Comparison of ENCODE assay signal across 9 mouse cellular contexts in the genomic region with DNA sequence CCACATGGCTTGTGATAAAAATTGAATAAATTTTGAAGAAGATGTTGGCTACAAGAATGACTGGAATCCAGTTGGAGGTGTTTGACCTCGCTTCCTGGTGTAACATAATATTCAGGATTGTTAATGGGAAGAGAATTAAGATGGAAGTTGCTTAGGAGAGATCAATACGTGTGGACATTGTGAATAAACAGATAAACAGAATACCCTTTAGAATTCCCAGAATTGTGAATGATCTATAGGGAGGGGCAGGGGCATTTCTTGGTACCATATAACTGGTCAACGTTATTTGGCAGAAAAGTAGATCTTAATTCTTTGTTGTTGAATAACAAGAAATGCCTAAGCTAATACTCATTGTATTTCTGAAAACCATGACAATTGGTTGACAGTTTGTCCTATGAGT. TPM values are rescaled to one million over a fixed set of nuclear protein-coding genes. Genes with fewer than 3 reads are reported as not detected.
DNase-seq lines count a peak whose midpoint lies in the region; ATAC-seq and TF ChIP-seq lines count a peak whose summit lies in the region.
"Had no signal": no experiment of that assay in that cellular context is flagged by ENCODE, and none has a peak within 500 bp of the region (broad histone marks: within the 10 kb centered on the region; RNA-seq: fewer than 3 reads in every experiment).

No protein-coding gene starts in this region.

- H3K27ac ChIP-seq in heart, embryonic 14.5 days (replicated peaks in 1 of 2; ENCODE audit: control insufficient read depth in 1 of 2, insufficient read depth in 1 of 2, low read depth in 2 of 2, low read length in 2 of 2), result no peak overlapping the region
- no peak overlapping the region for H3K27ac ChIP-seq in MEL (ENCODE audit: control insufficient read depth, low read depth, low read length)
- H3K27ac ChIP-seq in hindbrain, embryonic 10.5 days, result no peak overlapping the region
- no peak overlapping the region for H3K27ac ChIP-seq in macrophage

- WGBS in heart, embryonic 14.5 days, result 72% methylated on average over 3 of the region's 3 CpGs
- WGBS in hindbrain, embryonic 10.5 days, result 70% methylated on average over 3 of the region's 3 CpGs
- 73% methylated on average over 3 of the region's 3 CpGs for WGBS in macrophage (ENCODE audit: missing documents)

- TF ChIP-seq CTCF in MEL (IDR thresholded peaks at IDR 0.05 in 2 of 3, conservative IDR thresholded peaks at IDR 0.05 in 1 of 3; ENCODE audit: control insufficient read depth in 1 of 3, insufficient read depth in 1 of 3, low read depth in 2 of 3, low read length in 3 of 3, poor library complexity in 1 of 3, severe bottlenecking in 1 of 3), result no peak

- peaks cover 18% of the 10 kb centered on the region for H3K79me2 ChIP-seq in MEL (ENCODE audit: control insufficient read depth, insufficient read depth, low read length, poor library complexity)
- H3K79me2 ChIP-seq in macrophage (ENCODE audit: inconsistent target), result peaks cover 38% of the 10 kb centered on the region

- DNase-seq in heart, adult 9 months (ENCODE audit: low spot score in 2 of 2), result no peak
- DNase-seq in MEL (ENCODE audit: low read depth, low spot score), result no peak
- no peak for DNase-seq in hindbrain, embryonic 10.5 days (ENCODE audit: low spot score)
- DNase-seq in cerebellum, postnatal 4 days (ENCODE audit: low spot score in 2 of 2), result no peak
- no peak for DNase-seq in ovary, adult 18-20 months (ENCODE audit: low spot score)
- DNase-seq: kidney, adult 9 months had no signal

- H3K4me3 ChIP-seq in heart, embryonic 14.5 days (ENCODE audit: control insufficient read depth in 1 of 2, insufficient read depth in 1 of 2, low read depth in 1 of 2, low read length in 2 of 2), result peak overlapping the region in 1 of 2 experiments; percentile 83; a peak in 2 of 4 replicates
- H3K4me3 ChIP-seq in MEL (ENCODE audit: control insufficient read depth in 1 of 2, insufficient read depth in 1 of 2, low read depth in 2 of 2, low read length in 2 of 2) (peak overlapping the region; percentile 45 to 91), macrophage (ENCODE audit: inconsistent target) (peak overlapping the region; percentile 67)
- peak overlapping the region; percentile 77 for H3K4me3 ChIP-seq in hindbrain, embryonic 10.5 days

- TF ChIP-seq EP300 in MEL (IDR thresholded peaks at IDR 0.05; ENCODE audit: low read depth in 1 of 2, low read length in 2 of 2), result no peak

- no peaks in the 10 kb centered on the region for H3K9me3 ChIP-seq in heart, embryonic 14.5 days (ENCODE audit: control insufficient read depth, low read length)
- H3K9me3 ChIP-seq in MEL (replicated peaks; ENCODE audit: insufficient read depth, low read length), result no peaks in the 10 kb centered on the region
- H3K9me3 ChIP-seq in hindbrain, embryonic 10.5 days, result no peaks in the 10 kb centered on the region

- H3K27me3 ChIP-seq in heart, embryonic 14.5 days (ENCODE audit: control insufficient read depth, insufficient read depth, low read length), result no peaks in the 10 kb centered on the region
- H3K27me3 ChIP-seq in MEL (ENCODE audit: control insufficient read depth in 1 of 2, insufficient read depth in 2 of 2, low read length in 2 of 2), result no peaks in the 10 kb centered on the region
- no peaks in the 10 kb centered on the region for H3K27me3 ChIP-seq in hindbrain, embryonic 10.5 days (ENCODE audit: insufficient read depth, poor library complexity, severe bottlenecking)

- H3K9ac ChIP-seq in heart, embryonic 14.5 days (ENCODE audit: low read length), result no peak overlapping the region
- H3K9ac ChIP-seq in MEL (ENCODE audit: control insufficient read depth, low read depth, low read length, poor library complexity, severe bottlenecking), result peak overlapping the region; percentile 26

- TF ChIP-seq RAD21 in MEL (IDR thresholded peaks at IDR 0.05; ENCODE audit: low read depth, low read length), result no peak

- 0 out of 2 replicates have a peak, but pooled peaks cover 4% of the 10 kb centered on the region for H3K36me3 ChIP-seq in heart, embryonic 14.5 days (ENCODE audit: control insufficient read depth, insufficient read depth, low read length)
- H3K36me3 ChIP-seq in MEL (ENCODE audit: control insufficient read depth in 1 of 2, insufficient read depth in 2 of 2, low read length in 2 of 2) (peaks cover 0 to 15% of the 10 kb centered on the region in 2 experiments; a peak in 2 of 4 replicates), macrophage (ENCODE audit: inconsistent target) (no peaks in the 10 kb centered on the region)
- H3K36me3 ChIP-seq in hindbrain, embryonic 10.5 days, result peaks cover 5% of the 10 kb centered on the region; the same call in 1 of the 2 replicates

- H3K4me2 ChIP-seq in heart, embryonic 14.5 days (ENCODE audit: low read length), result peak overlapping the region; percentile 86

- no peak for TF ChIP-seq POLR2A in MEL (IDR thresholded peaks at IDR 0.05; ENCODE audit: control insufficient read depth in 1 of 2, insufficient read depth in 1 of 2, low read depth in 1 of 2, low read length in 2 of 2, poor library complexity in 1 of 2)

- peaks cover 0 to 20% of the 10 kb centered on the region in 2 experiments for H3K4me1 ChIP-seq in heart, embryonic 14.5 days (ENCODE audit: control insufficient read depth in 2 of 2, insufficient read depth in 2 of 2, low read length in 2 of 2)
- peaks cover 0 to 9% of the 10 kb centered on the region in 2 experiments; a peak in 3 of 4 replicates for H3K4me1 ChIP-seq in MEL (ENCODE audit: control insufficient read depth in 1 of 2, insufficient read depth in 2 of 2, low read length in 2 of 2)
- peaks cover 21% of the 10 kb centered on the region for H3K4me1 ChIP-seq in hindbrain, embryonic 10.5 days (replicated peaks)

- no peak for ATAC-seq in heart, embryonic 14.5 days (ENCODE audit: insufficient number of reproducible peaks, insufficient read depth, low FRiP score, low read depth)
- ATAC-seq in frontal cortex, adult (ENCODE audit: low TSS enrichment), result no peak

TF ChIP-seq in MEL, 35 proteins besides CTCF, POLR2A, EP300 and RAD21:
- 0 out of 2 replicates have a peak, but pooled peaks have one; percentile 62 for TF ChIP-seq CHD1 (IDR thresholded peaks at IDR 0.05; ENCODE audit: low read depth, low read length)
- no peak for TF ChIP-seq KAT2A (conservative IDR thresholded peaks at IDR 0.05; ENCODE audit: low read depth, low read length)
TF ChIP-seq in MEL: peak in this region for 1.

RNA-seq across cellular contexts. Expression of a gene that starts 2.0 kb away (rescaled TPM):
- 4.0 and 5.3 TPM in 2 replicates for polyA plus RNA-seq in heart, embryonic 14.5 days (2014; fragmentation: Nextera tagmentation; extraction: Ambion mirVana)
- 6.6 and 6.7 TPM in 2 replicates for total RNA-seq in MEL (2012; rRNA removed)
- polyA plus RNA-seq in MEL (2012; ENCODE audit: insufficient read depth in 1 of 2, insufficient read length in 2 of 2, low read depth in 1 of 2, low replicate concordance in 2 of 2, missing spikeins in 1 of 2) (1 to 10 TPM in 1 of 2 experiments, not detected in 1; 7.6 TPM), macrophage (2018) (17.1 to 24.5 TPM (median 20.0 TPM) in 3 replicates)
- polyA plus RNA-seq in hindbrain, embryonic 10.5 days (2016; fragmentation: Nextera tagmentation; extraction: Ambion mirVana), result 2.6 and 3.0 TPM in 2 replicates
- 100 to 1,000 TPM in 1 of 26 experiments, 10 to 100 TPM in 25; 11.9 to 109 (median 34.2) TPM for total RNA-seq in macrophage (2018; cell fraction: chromatin; rRNA removed)
- 10 to 100 TPM; 21.8 to 87.0 (median 38.0) TPM for total RNA-seq in macrophage (2018; cell fraction: cytosol; rRNA removed)
- total RNA-seq in macrophage (2018; cell fraction: nucleus; rRNA removed), result 100 to 1,000 TPM in 6 of 26 experiments, 10 to 100 TPM in 20; 26.4 to 178 (median 65.8) TPM
